Mouse (Mus musculus) gastrocnemius, postnatal 10 days (tissue): Measurements from ENCODE around the gene Ctnna3. TPM values are rescaled to one million over a fixed set of nuclear protein-coding genes. Genes with fewer than 3 reads are reported as not detected.
A peak's percentile ranks its signal among the peaks of the same experiment; 100 is the strongest.
"Not testable (repeated sequence)": the region's sequence is repeated elsewhere in the genome, so short reads cannot be mapped to it uniquely, and the experiment has no call there.

Experiments
- DNase-seq: peaks from one replicate; pipeline ENCODE4 v3.0.0; 2021; ENCODE audit warnings: mixed read lengths
- long read RNA-seq, 2 experiments: library from polyadenylated mRNA; stranded (forward); transcript quantifications; one replicate each; pipeline ENCODE4 v2.0.0; 2021
- total RNA-seq, 2 experiments: library from RNA; stranded (reverse); gene quantifications; 2 replicates each; pipeline ENCODE4 v1.2.3; 2021

The Ctnna3 gene
- total RNA-seq, result 10 to 100 TPM; 23.0 to 24.9 TPM
- long read RNA-seq, experiment 1, partial matches to known transcripts, result 1 of 3 reads
- long read RNA-seq, experiment 1, other reads (novel, unspliced or antisense), result 2 of 3 reads
- long read RNA-seq, experiment 2, result 0 reads

DNA sequence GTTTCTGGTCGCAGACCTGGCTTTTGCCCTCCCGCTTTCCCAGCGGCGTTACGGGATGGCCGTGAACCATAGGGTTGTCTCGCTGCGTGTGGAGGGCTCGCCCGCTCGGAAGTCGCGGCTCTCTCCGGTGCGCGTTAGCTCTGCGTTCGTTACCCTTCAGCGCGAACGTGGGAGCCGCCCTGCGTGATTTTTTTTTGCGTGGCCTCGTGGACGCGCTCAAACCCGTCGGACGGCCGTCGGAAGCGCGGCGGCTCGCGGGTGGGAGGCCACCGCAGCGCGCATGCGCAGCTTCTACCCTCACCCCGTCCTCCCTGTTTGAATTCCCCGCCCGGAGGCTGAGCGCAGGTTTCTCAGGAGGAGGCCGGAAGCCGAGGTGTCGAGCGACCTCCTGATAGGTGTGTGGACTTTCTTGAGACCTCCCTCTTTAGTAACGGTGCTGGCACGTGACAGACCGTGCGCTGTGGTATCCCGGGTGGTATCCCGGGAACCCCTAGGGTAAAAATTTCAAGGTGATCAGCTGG is at the start of gene Ctnna3:
Gene Ctnna3 (plus strand): TSS at position 314 of the 521 bp plus-strand sequence.
- peak; percentile 79 for DNase-seq

DNA sequence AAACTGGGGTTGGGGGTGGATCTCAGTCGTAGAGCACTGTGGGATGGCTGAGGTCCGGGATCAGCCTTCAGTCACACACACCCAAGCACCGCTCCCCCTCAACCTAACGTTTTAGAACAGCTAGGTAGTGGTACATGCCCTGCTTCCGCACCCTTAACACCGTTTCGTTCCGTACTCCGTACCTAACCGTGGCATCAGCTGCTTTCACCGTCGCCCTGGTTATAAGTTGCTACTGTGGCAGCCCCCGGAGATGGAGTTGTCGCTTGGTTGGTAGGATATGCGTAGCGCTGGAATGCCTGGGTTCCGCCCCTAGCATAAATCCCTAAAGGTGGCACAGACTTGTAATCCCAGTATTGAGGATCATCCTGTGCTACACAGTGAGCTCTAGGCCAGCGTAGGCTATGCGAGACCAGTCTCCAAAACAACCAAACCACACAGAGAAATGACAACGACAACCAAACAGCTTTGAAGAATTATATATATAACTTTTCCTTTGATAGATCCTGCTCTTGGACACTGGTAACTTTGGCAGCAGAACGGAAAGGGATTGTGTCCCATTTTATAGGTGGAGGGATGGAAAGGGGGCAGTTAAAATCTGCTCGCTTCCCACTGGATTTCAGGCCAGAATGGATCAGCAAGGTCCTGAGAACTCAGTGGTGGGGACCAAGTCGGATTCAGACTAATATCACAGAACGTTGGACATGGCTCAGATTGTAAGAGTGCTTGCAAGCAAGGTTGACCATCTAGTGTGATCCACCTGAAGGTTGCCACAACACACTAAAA is 48.2 kb upstream of the Ctnna3 start, which contains the start of gene Sirt1:
Gene Sirt1 (minus strand): TSS at position 207 of the 783 bp plus-strand sequence.
- no peak for DNase-seq

DNA sequence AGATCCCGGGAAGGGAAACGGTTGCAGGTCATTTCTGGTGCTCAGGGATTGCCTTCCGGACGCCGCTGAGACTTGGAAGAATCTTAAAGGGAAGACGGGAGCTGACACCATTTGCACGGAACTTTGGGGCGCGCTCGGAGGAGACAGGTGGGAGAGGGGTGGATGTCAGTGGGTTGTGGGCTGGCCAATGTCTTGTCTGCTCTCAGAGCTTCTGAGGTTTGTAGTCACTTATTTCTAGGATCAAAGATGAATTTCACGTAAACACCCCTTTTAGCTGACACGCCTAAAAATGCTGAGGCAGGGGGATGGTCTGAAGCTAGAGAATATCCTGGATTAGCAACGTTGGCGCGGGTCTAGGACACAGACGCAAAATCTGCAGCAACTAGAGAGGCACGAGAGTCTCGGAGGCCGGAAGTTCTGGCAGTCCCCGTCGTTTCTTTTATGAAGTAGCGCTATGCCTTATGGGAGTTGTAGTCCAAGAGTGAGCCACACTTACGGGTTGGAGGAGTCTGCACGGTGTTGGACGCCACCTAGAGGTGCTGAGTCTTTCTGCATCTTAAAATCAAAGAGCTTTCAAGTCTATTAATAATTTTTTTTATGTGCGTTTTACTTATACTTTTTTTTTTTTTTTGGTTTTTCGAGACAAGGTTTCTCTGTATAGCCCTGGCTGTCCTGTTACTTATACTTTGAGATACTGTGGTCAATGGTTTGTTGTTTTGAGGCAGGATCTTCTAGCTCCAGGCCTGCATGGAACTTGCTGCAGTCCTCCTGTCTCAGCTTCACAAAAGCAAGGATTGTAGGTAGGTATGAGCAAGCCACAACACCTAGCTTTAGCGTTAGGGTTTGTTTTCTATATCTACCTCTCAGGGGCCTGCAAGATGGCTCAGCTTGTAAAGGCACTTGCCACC is 47.3 kb upstream of the Ctnna3 start, which contains the start of gene Dnajc12:
Gene Dnajc12 (plus strand): TSS at position 72 of the 908 bp plus-strand sequence.
- peak; percentile 65 for DNase-seq

- DNase-seq, result not testable (repeated sequence)
Measured at GRCm38 (mm10) chr10:63385897-63386296, 44.0 kb upstream of the Ctnna3 start.

DNA sequence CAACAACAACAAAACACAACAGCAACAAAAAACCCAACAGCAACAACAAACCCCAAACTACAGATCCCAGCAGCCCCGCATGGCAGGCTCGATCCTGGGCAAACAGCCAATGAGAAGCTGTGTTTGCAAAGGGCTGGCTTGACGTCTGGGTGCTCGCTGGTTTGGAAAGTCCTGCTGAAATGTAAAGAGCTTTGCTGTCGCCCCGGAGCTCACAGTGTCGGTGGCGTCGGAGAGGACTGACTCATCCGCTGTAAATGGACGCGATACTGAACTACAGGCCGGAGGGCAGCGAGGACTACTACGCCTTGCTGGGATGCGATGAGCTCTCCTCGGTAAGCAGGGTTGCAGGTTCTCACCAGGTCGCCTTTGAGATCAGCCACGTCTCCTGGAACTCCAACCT is 43.5 kb upstream of the Ctnna3 start:
- peak; percentile 77 for DNase-seq

DNA sequence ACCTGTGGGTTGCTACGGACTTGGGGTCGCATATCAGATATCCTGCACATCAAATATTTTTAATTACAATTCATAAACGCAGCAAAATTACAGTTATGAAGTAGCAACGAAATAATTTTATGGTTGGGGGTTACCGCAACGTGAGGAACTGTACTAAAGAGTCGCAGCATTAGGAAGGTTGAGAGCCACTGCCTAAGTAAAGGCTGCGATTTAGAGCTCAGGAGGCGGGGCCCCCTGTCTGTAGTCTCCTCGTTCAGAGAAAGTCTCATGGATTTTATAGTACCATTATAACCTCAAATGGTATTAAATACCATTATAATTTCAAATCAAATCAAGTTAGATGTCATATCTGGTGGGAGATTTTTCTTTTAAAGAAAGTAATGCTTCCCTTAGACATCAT is 42.9 kb upstream of the Ctnna3 start:
- DNase-seq, result no peak

GRCm38 (mm10) chr10:63388948-63389347 is 41.0 kb upstream of the Ctnna3 start:
- DNase-seq, result no peak

DNA sequence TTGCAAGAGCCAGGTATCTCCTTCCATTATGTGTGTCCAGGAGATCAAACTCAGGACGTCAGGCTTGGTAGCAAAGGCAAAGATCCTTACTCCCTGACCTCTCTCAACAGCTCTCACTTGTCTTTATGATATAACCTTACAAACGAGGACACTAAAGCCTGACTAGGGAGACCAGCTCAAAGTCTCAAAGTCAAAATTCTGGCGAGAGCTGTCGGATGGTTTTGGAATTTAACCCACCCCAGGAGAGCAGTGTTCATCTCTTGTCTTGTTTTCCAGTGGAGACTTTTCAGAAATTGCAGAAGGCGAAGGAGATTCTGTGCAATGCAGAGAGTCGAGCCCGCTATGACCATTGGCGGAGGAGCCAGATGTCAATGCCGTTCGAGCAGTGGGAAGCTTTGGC is 32.9 kb upstream of the Ctnna3 start:
- DNase-seq, result no peak

GRCm38 (mm10) chr10:63402731-63403504 is 27.0 kb upstream of the Ctnna3 start:
- DNase-seq, result no peak

- DNase-seq, result no peak
Measured at GRCm38 (mm10) chr10:63403636-63404035, 26.3 kb upstream of the Ctnna3 start.

GRCm38 (mm10) chr10:63410162-63410956 is 19.5 kb upstream of the Ctnna3 start:
- DNase-seq, result no peak

GRCm38 (mm10) chr10:63411674-63412073 is 18.2 kb upstream of the Ctnna3 start:
- not testable (repeated sequence) for DNase-seq

DNA sequence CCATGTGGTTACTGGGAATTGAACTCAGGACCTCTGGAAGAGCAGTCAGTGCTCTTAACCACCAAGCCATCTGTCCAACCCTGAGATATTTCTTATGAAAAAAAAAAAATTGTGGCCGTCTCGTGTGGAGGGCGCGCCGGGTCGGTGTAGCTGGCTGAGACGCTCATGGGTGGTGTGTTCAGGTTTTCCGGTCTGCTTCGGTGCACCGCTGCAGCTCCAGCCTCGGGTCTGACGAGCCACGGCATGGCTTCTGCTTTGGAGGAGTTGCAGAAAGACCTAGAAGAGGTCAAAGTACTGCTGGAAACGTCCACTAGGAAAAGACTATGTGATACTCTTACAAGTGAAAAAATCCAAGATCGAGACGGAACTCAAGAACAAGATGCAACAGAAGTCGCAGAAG is 17.1 kb upstream of the Ctnna3 start:
- DNase-seq, result no peak

DNA sequence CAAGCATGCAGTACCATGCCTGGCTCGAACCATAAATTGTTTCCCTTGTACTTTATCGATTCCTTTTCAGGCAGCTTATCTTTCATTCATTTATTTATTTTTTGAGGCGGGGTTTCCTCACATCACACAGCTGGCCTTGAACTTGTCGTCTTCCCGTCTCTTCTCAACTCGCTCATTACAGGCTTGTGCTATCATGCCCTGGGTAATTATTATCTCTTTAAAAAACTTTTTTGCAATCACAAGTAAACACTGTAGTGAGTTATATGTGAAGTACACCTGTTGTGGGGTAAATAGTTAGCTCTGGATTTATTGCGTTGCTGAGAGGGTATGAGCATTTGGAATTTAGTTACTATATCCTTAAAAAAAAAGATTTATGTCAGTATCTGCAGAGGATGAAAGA is 14.6 kb upstream of the Ctnna3 start:
- DNase-seq, result no peak

DNA sequence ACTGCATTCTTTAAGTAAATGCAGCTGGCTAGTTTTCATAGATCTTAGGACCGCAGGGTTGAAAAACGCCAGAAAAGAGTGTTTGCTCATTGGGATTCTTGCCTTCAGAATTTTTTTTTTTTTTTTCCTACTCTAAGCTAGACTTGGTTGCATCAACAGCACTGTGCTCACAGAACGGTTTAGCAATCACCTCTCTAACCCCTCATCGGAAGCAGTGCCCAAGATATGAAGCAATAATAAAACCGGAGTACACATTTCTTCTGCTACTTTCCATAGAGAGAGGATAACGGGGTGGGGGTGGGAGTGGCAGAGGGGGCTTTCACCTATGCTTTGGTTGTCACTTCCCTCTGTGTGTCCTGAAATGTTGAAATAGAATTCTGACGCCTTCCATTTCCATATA is 14.0 kb upstream of the Ctnna3 start:
- no peak for DNase-seq

DNA sequence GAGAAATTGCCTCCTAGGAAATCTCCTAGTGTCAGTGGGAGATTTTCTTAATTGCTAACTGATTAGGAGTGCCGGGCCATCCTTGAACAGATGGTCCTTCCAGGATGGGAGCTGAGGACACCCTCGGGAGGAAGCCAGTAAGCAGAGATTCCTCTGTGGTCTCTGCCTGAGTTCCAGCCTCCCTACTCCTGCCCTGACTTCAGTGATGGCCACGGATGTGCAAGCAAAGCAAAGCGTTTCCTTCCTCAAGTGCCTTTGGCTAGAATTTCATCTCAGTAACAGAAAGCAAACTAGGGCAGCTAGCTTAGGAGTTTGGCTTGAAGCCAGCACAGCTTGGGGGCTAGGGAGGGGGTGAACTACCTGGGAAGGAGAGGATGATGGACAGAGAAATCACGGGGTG is 12.8 kb upstream of the Ctnna3 start:
- DNase-seq, result no peak

GRCm38 (mm10) chr10:63421739-63422735 is 7.9 kb upstream of the Ctnna3 start, which contains the start of gene Gm7075:
TSS of gene Gm7075 (minus strand) at chr10:63421789.
- peak; percentile 48 for DNase-seq

DNA sequence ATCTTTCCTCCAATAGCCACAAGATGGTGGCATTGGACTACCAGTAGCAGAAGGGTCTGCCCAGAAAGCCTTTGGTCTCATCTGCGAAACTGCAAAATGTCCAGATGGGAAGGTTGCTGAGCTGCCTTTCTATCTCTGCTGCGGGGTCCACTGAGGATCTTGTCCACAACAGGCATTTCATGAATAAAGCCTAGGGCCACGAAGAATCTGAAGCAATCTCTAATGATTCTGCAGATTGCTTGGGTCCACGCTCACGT is 7.2 kb upstream of the Ctnna3 start:
- no peak for DNase-seq

DNA sequence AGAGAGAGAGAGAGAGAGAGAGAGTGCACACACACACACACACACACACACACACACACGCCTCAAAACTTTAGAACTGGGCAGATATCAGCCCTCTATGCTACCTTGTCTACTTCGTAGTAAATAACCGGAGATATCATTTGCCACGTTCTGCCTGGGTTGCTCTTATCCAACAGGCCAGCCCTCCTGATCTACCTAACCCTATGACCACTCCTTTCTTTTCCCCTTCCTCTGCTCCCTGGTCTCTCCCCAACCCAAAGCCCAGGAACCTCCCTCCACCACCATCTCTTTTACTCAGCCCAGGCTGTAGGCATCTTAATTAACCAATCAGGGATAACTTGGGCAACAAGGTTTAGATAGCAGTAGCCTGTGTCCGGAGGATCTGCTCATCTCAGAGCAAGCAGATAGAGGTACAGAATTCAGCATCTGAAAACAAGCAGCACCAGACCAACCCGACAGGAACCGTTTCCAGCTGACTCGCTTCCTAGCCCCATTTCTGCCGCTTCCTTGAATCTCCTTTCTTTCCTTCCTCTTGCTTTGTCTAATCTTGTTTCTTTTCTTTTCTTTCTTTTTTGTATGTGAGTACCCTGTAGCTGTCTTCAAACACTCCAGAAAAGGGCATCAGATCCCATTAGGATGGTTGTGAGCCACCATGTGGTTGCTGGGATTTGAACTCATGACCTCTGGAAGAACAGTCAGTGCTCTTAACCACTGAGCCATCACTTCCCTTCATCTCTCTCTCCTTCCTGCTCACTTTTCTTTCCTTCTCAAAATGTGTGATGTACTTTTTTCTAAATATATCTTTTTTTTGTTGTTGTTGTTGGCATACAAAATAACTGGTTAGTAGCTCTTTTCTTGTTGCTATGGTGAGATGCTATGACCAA is 6.1 kb upstream of the Ctnna3 start:
- no peak for DNase-seq
